Mouse (Mus musculus) thymus, adult 2 months (tissue): ENCODE measurements around the gene Dazap1.

ENCODE experiments used
- CTCF ChIP-seq: fragments of 200-500 bp; IDR thresholded peaks from 2 replicates; pipeline ENCODE4 v1.5.1; 2012; ENCODE audit warnings: mild to moderate bottlenecking, control low read depth, low read length, moderate library complexity, borderline replicate concordance; ENCODE audit not compliant: control insufficient read depth, poor library complexity, insufficient read depth; ENCODE audit errors: extremely low read depth
- POLR2A ChIP-seq: fragments of 200-500 bp; IDR thresholded peaks from 2 replicates; pipeline ENCODE4 v1.6.1; 2012; ENCODE audit warnings: mild to moderate bottlenecking, low read length, control low read depth, moderate library complexity; ENCODE audit not compliant: control insufficient read depth, poor library complexity, insufficient read depth; ENCODE audit errors: extremely low read depth

DNA sequence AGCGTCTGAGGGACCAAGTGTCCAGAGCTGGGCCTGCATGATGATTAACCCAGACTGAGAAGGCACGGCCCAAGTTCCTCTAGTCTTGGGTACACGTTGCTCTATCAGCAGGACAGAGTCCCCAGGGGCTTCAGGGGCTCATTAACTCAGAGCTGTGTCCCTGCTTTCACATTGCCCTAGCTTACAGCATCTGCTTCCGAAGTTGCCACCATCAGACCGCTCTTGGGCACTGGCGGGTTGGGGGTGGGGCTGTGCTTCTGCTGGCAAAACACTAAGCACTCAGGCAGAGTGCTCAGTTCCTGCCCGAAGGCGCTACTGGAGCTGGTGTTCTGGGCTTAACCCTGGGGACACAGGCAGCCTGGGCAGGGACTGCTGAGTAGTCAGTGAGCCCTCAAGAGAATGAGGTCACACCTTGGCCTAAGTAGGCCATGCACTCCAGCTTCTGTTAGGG lies 20.7 kb downstream of the Dazap1 start:
- TF ChIP-seq POLR2A: no peak
- TF ChIP-seq CTCF: no peak
